Mouse (Mus musculus) effector memory CD4-positive, alpha-beta T cell, adult 7 months (primary cell): ENCODE results near the gene Ly6g6e. TPM values are rescaled to one million over a fixed set of nuclear protein-coding genes. Genes with fewer than 3 reads are reported as not detected.

Experiments
- polyA plus RNA-seq: library from polyadenylated mRNA; unstranded; fragments of 100-300 nt; shearing (Covaris generic); gene quantifications from one replicate; pipeline ENCODE4 v1.2.1, GENCODE M21; 2017

Ly6g6e gene
- not detected for polyA plus RNA-seq

GRCm38 (mm10) chr17:35076507-35077176, at the start of gene Ly6g6e:
Gene Ly6g6e (plus strand): TSS chr17:35076902.

GRCm38 (mm10) chr17:35027277-35028068, 49.2 kb upstream of the Ly6g6e start, which contains the start of gene Sapcd1:
Gene Sapcd1 (minus strand): TSS chr17:35028016.

GRCm38 (mm10) chr17:35046681-35047455, 29.8 kb upstream of the Ly6g6e start, which contains the start of gene Msh5:
Gene Msh5 (minus strand): TSS chr17:35046745.

GRCm38 (mm10) chr17:35049561-35050016, 27.1 kb upstream of the Ly6g6e start, which contains the start of gene Clic1:
Gene Clic1 (plus strand): TSS chr17:35049966.

GRCm38 (mm10) chr17:35058911-35059892, 17.5 kb upstream of the Ly6g6e start, which contains the start of gene Ddah2:
Gene Ddah2 (plus strand): TSS chr17:35059035.

GRCm38 (mm10) chr17:35064951-35065947, 11.5 kb upstream of the Ly6g6e start, which contains the start of gene Ly6g6c:
Gene Ly6g6c (plus strand): TSS chr17:35065388.

GRCm38 (mm10) chr17:35066084-35066483, 10.6 kb upstream of the Ly6g6e start, which contains the start of gene Mpig6b:
Gene Mpig6b (minus strand): TSS chr17:35066184.

GRCm38 (mm10) chr17:35077786-35078233, 1.1 kb downstream of the Ly6g6e start, which contains the start of gene Ly6g6d:
Gene Ly6g6d (minus strand): TSS chr17:35078065.

GRCm38 (mm10) chr17:35085208-35085865, 8.6 kb downstream of the Ly6g6e start, which contains the start of gene Ly6g6f:
Gene Ly6g6f (minus strand): TSS chr17:35085610.

GRCm38 (mm10) chr17:35088825-35089644, 12.3 kb downstream of the Ly6g6e start, which contains the start of gene Abhd16a:
Gene Abhd16a (plus strand): TSS chr17:35089263.

GRCm38 (mm10) chr17:35108097-35108496, 31.4 kb downstream of the Ly6g6e start, which contains the start of gene Ly6g5c:
Gene Ly6g5c (plus strand): TSS chr17:35108279.

GRCm38 (mm10) chr17:35115046-35116019, 38.6 kb downstream of the Ly6g6e start, which contains the start of gene Ly6g5b:
Gene Ly6g5b (minus strand): TSS chr17:35115428.

GRCm38 (mm10) chr17:35121143-35121799, 44.6 kb downstream of the Ly6g6e start, which contains the start of gene Gpank1:
Gene Gpank1 (plus strand): TSS chr17:35121455.

GRCm38 (mm10) chr17:35121871-35122303, 45.2 kb downstream of the Ly6g6e start, which contains the start of gene Csnk2b:
Gene Csnk2b (minus strand): TSS chr17:35122053.

GRCm38 (mm10) chr17:35126206-35126611, 49.5 kb downstream of the Ly6g6e start, which contains the start of gene D17H6S53E:
Gene D17H6S53E (plus strand): TSS chr17:35126373.

